Mouse (Mus musculus) liver, postnatal 0 days (tissue): ENCODE results near the gene Plekhg1. TPM values are rescaled to one million over a fixed set of nuclear protein-coding genes. Genes with fewer than 3 reads are reported as not detected.

Experiments
- ATAC-seq: fragments of 200-750 bp; cut with Nextera tagmentation; 2 replicates; pipeline ENCODE4 v1.8.0; 2017; ENCODE audit warnings: mild to moderate bottlenecking, moderate library complexity
- DNase-seq: peaks from one replicate; pipeline ENCODE4 v3.0.0-alpha.2; 2016
- H3K27ac ChIP-seq: fragments of 300-500 bp; sonication (generic); 2 replicates; pipeline ENCODE4 v1.5.1; 2014; ENCODE audit warnings: antibody characterized with exemption, moderate library complexity, mild to moderate bottlenecking, low read depth
- H3K27me3 ChIP-seq: fragments of 300-500 bp; sonication (generic); 2 replicates; pipeline ENCODE4 v1.6.1; 2014; ENCODE audit warnings: low read length, control low read depth, mixed read lengths; ENCODE audit not compliant: insufficient read depth
- H3K36me3 ChIP-seq: fragments of 300-500 bp; sonication (generic); replicated peaks from 2 replicates; pipeline ENCODE4 v1.6.1; 2014; ENCODE audit warnings: mild to moderate bottlenecking, control low read depth, low read length, moderate library complexity, mixed read lengths; ENCODE audit not compliant: insufficient read depth
- H3K4me1 ChIP-seq: fragments of 300-500 bp; sonication (generic); 2 replicates; pipeline ENCODE4 v1.6.1; 2014; ENCODE audit warnings: antibody characterized with exemption, mild to moderate bottlenecking, control low read depth; ENCODE audit not compliant: insufficient read depth
- H3K4me2 ChIP-seq: fragments of 300-500 bp; sonication (generic); 2 replicates; pipeline ENCODE4 v1.6.1; 2014; ENCODE audit warnings: low read depth, mild to moderate bottlenecking, low read length, moderate library complexity, mixed read lengths
- H3K4me3 ChIP-seq: fragments of 300-500 bp; sonication (generic); 2 replicates; pipeline ENCODE4 v1.5.1; 2014; ENCODE audit warnings: low read depth, low read length
- H3K9ac ChIP-seq: fragments of 300-500 bp; sonication (generic); replicated peaks from 2 replicates; pipeline ENCODE4 v1.6.1; 2014; ENCODE audit warnings: mild to moderate bottlenecking, moderate library complexity
- H3K9me3 ChIP-seq: fragments of 300-500 bp; sonication (generic); 2 replicates; pipeline ENCODE4 v1.6.1; 2016; ENCODE audit warnings: mild to moderate bottlenecking, control low read depth, low read length, mixed read lengths
- CTCF ChIP-seq: sonication (generic); IDR thresholded peaks from 2 replicates; pipeline ENCODE4 v1.5.1; 2016; ENCODE audit warnings: antibody characterized with exemption, low read depth
- EP300 ChIP-seq: IDR thresholded peaks from 2 replicates; pipeline ENCODE4 v1.6.1; 2016; ENCODE audit warnings: antibody characterized with exemption, low read depth, mild to moderate bottlenecking
- WGBS: fragments of 180-500 bp; shearing (Covaris S2); extraction: QIAGEN DNeasy Blood & Tissue Kit; methylation state at CpG from one replicate; pipeline ENCODE4 v1.1.7; 2014; ENCODE audit not compliant: insufficient replicate concordance; 5-methylcytosine and 5-hydroxymethylcytosine counted together
- polyA plus RNA-seq: library from polyadenylated mRNA; unstranded; fragments of >200 nt; fragmentation: Nextera tagmentation; extraction: Ambion mirVana; gene quantifications from 2 replicates; pipeline ENCODE4 v1.2.1, GENCODE M21; 2015

The Plekhg1 gene
- polyA plus RNA-seq, 1 experiment from 2014 or later = 1.7 TPM

DNA sequence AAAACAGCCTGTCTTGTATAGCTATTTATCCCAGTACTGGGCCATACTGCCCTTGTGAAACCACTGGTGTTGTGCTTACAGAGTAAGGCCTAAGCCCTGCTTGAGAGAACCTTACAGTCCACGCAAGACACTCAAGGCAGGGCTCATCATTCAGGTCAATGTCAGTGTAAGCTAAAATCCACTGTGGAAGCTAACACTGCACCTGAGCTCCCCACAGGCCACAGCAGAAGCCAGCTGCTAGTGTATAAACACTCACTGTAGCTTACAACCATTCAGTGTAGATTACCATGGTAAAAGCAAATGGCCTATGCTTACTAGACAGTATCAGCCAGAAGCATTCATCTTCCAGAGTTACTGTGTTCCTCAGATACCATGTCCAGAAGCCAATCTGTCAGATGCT is 90.5 kb downstream of the Plekhg1 start:
- Histone ChIP-seq H3K27me3 (no peaks in the 10 kb centered on the region), H3K36me3 (0 out of 2 replicates have a peak, but pooled peaks cover 2% of the 10 kb centered on the region), H3K27ac (no peak overlapping the region), H3K4me3 (no peak overlapping the region), H3K9ac (no peak overlapping the region), H3K9me3 (no peaks in the 10 kb centered on the region), H3K4me1 (no peaks in the 10 kb centered on the region), H3K4me2 (no peak overlapping the region)
- no peak for DNase-seq
- ATAC-seq = no peak
- TF ChIP-seq EP300 = no peak
- WGBS = 87% methylated on average over 1 of the region's 1 CpGs

DNA sequence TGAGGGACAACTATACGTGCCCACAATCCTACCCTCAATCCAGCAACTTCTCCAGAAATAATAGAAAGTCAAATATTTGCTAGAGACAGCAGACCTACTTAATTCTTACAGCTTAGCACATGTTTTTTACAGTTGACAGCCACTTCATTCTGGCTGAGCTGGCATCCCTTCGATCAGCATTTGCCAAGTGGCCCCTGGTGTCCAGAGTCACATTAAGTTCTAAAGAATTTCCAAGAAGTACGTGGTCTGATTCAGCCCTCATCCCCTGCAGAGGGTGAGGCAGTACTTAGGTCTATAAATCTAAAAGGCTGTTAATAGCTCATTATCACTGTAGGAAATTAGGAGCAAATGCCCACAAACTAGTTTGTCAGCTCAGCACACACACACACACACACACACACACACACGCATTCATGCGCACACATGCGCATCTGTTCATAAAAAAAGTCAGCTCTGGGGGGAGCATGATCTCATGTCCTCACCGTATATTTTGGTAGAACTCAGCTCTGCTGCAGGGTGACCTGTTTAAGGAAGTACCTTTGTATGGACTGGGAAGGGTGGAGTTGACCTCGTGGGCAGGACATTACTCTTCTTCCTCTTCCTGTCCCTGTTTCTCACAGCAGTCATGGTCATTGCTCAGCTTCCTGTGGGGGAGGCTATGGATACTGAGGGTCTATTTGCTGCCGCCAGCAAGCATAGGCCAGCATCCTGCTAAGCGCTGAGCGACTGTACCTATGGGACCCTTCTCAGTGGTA is 91.6 kb downstream of the Plekhg1 start:
- peak; percentile 72 for ATAC-seq
- Histone ChIP-seq H3K9ac (no peak overlapping the region), H3K36me3 (no peaks in the 10 kb centered on the region), H3K4me2 (no peak overlapping the region), H3K27ac (no peak overlapping the region), H3K4me1 (no peaks in the 10 kb centered on the region), H3K4me3 (no peak overlapping the region), H3K27me3 (no peaks in the 10 kb centered on the region), H3K9me3 (no peaks in the 10 kb centered on the region)
- DNase-seq = peak; percentile 32
- TF ChIP-seq EP300 = peak; percentile 46; the same call in 1 of the 2 replicates
- TF ChIP-seq CTCF = no peak
- 58% methylated on average over 11 of the region's 11 CpGs for WGBS

DNA sequence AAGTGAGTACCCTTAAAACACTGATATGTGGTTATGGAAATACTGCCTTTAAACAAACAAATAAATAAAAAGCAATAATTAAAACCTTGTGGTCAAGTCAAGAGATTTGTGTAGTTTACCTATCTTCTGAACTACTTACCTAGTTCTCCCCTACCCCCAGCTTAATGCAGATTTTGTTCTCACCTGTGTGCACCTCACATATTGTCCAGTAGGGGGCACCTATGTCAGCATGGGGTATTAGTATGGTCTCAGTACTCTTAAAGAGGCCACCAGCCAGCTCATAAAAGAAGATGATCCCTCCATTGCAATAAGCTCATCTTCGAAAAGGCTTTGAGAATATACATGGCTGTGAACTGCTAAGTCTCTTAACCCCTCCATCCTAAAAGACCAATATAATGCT is 93.9 kb downstream of the Plekhg1 start:
- Histone ChIP-seq H3K9ac (no peak overlapping the region), H3K4me3 (no peak overlapping the region), H3K4me2 (no peak overlapping the region), H3K9me3 (no peaks in the 10 kb centered on the region), H3K36me3 (no peaks in the 10 kb centered on the region), H3K27me3 (no peaks in the 10 kb centered on the region), H3K27ac (no peak overlapping the region), H3K4me1 (no peaks in the 10 kb centered on the region)
- DNase-seq = no peak
- 81% methylated on average over 1 of the region's 1 CpGs for WGBS
- ATAC-seq = no peak
- TF ChIP-seq CTCF (peak; percentile 20; the same call in 1 of the 2 replicates), EP300 (no peak)

DNA sequence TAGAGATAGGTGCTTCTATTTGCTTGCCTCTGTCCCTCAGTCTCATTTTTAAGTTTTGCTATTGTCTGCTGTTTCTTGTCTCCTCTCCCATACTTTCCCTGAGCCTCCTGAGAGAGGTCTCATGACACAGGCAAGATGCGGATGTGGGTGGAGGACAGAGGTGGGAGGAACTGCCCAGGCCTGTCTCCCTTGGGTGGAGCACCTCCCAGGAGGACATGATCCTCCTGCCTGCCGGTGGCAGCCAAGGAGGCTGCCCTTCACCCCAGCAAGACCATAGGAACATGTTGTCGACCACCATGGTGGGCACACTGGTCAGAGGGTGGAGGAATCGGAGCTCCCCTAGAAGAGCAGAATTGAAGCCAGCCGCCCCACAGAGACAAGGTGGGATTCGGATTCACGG is 94.5 kb downstream of the Plekhg1 start:
- no peak for DNase-seq
- Histone ChIP-seq H3K4me1 (no peaks in the 10 kb centered on the region), H3K4me2 (no peak overlapping the region), H3K36me3 (no peaks in the 10 kb centered on the region), H3K27ac (peak overlapping the region; percentile 25; the same call in 1 of the 2 replicates), H3K4me3 (no peak overlapping the region), H3K9me3 (no peaks in the 10 kb centered on the region), H3K9ac (no peak overlapping the region), H3K27me3 (no peaks in the 10 kb centered on the region)
- 80% methylated on average over 7 of the region's 7 CpGs for WGBS
- no peak for ATAC-seq
- TF ChIP-seq EP300 (no peak), CTCF (no peak)

DNA sequence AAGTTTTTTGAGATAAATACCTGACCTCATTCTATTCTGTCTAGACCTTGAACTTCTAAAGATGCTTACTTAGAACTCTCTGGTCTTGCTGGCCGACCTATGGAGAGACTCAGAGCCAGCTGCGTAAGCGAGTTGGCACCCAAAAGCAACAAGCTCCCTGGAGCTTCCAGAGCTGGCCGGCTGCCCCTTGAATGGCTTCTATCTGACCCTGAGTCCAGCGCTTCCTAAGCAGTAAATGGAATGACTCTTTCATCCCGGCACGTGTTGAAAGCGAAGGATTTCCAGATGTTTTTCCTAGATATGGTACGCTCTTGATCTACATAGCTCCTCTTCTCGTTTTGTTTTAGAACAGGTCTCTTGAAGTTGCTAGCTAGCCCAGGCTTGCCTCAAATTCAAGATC is 95.5 kb downstream of the Plekhg1 start:
- peak; percentile 19 for DNase-seq
- Histone ChIP-seq H3K9ac (no peak overlapping the region), H3K4me1 (no peaks in the 10 kb centered on the region), H3K4me3 (no peak overlapping the region), H3K4me2 (no peak overlapping the region), H3K9me3 (no peaks in the 10 kb centered on the region), H3K27me3 (no peaks in the 10 kb centered on the region), H3K36me3 (no peaks in the 10 kb centered on the region), H3K27ac (no peak overlapping the region)
- no peak for TF ChIP-seq CTCF
- no peak for TF ChIP-seq EP300
- no peak for ATAC-seq
- 70% methylated on average over 10 of the region's 10 CpGs for WGBS

DNA sequence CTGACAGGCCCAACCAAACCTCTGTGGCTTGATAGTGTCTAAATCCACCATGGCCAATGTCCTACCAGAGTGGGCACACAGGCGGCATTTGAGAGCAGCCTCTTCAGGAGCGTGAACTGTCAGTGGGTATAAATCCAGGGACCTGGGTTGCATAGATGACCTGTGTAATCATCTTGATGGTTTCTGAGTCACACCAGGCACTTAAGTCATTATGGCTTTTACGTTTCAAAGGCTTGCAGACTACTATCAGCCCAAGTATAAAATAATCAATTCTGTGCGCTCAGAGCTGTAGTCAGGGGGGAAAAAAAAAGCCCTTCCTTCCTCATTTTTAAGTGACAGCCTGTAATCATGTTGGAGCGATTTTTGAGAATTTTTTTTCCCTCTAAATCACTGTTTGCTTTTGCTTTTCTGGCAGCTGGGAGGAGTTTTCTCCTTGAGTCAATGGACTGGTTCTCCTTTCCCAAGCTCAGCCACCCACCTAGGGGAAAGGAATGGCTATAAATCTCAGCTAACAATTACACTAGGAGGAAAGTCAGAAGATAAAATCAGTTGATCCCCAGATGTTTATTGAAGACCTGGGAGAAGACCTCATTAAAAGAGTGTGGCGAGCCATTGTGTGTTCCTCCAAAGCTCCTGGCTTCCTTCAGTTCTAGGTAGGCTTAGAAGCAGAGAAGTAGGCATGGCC is 99.7 kb downstream of the Plekhg1 start:
- DNase-seq = no peak
- TF ChIP-seq EP300 = no peak
- no peak for TF ChIP-seq CTCF
- Histone ChIP-seq H3K4me1 (no peaks in the 10 kb centered on the region), H3K27me3 (no peaks in the 10 kb centered on the region), H3K9ac (no peak overlapping the region), H3K27ac (no peak overlapping the region), H3K4me3 (no peak overlapping the region), H3K4me2 (no peak overlapping the region), H3K9me3 (no peaks in the 10 kb centered on the region), H3K36me3 (no peaks in the 10 kb centered on the region)
- 50% methylated on average over 6 of the region's 6 CpGs for WGBS
- no peak for ATAC-seq
